Mouse (Mus musculus) monocyte, adult 59 days (primary cell): ENCODE results near the gene Ube2c. TPM values are rescaled to one million over a fixed set of nuclear protein-coding genes. Genes with fewer than 3 reads are reported as not detected.

Experiments used
- total RNA-seq, 2 experiments: library from RNA; stranded (reverse); gene quantifications; one replicate each; pipeline ENCODE4 v1.2.4; 2023

Gene Ube2c
- total RNA-seq: 1 to 10 TPM; 3.0 TPM

DNA sequence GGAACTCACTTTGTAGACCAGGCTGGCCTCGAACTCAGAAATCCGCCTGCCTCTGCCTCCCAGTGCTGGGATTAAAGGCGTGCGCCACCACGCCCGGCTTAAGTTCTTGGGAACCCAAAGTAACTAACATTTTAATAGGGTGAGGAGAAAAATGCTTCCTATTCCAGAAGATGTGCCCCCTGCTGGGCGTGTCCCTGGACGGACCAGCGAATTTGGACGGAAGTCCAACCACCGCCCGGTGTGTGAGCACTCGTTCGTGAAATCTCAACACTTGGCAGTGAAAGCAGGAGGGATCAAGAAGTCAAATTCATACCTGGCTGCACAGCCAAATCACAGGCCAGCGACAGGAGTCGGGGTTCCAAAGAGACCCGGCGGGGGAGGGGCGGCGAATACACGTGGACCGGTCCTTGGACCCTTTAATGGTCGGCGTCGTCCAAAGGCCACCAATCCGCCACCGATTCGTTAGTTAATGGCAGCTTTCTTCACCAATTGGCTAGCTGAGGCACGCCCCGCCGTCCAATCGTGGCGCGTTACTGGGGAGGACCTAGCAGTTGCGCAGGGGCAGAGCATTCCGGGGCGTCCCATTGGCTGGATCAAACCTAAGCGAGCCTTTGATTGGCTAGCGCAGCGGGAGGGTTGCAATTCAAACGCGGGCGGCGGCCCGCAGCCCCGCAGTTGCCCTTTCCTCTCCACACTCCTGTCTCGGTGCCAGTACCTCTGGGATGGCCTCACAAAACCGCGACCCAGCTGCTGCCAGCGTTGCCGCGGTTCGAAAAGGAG is at the start of gene Ube2c:
TSS of gene Ube2c (plus strand) at position 641 of the 780 bp plus-strand sequence.

DNA sequence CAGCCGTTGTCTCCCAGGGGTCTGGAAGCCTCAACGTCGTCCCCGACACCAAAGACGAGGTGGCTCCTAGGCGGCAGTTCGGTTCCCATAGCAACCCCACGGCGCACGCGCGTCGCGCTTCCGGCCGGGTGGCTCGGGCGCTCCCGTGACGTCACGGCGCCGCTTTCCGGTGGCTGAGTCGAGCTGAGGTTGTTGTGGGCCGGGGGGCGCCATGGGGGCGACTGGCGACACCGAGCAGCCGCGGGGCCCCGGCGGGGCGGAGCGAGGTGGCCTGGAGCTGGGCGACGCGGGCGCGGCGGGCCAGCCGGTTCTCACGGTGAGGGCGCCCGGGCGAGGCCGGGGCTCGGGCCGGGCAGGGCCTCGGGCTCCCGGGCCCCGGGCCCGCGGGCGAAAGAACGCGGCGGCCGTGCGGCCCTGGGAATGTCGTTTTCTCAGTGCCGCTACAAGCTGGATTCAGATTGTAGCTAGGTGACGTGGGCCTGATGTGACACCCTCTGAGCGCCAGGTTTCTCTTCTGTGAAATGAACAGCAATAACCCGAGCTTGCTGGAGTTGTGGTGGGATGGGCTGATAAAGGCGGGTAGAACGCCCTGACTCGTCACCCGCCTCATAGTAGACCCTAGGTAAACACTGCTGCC is 23.7 kb upstream of the Ube2c start, which contains the start of the genes Wfdc3 and Dnttip1:
TSS of gene Wfdc3 (minus strand) at position 89 of the 637 bp plus-strand sequence.
TSS of gene Dnttip1 (plus strand) at position 141 of the 637 bp plus-strand sequence.

DNA sequence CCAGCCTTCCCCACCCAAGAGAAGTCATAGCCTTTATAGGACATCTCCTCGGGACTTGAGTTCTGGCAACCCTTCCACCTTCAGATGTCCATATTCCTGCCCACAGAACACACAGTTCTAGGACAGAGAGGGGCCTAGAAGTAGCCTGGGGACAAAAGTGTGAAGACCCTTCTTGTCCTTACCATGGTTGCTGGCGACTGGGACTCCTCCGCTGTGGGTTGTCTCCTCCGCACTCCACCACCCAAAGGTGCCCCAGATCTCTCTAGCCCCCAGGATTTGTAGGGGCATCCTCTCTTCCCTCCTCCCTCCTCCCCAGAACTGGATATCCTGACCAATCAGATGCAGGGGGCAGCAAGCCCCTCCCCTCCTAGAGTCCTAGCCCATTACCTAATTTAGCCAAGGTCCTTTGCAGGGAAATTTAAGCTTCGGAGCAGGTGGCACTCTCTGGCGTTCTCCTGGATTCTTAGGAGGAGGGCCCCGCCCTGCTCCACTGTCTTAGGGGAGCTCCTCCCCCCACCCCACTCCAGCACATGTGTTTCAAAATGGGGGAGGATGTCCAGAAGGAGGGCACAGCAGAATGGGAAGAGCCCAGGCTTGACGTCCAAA is 9.9 kb downstream of the Ube2c start, which contains the start of gene Tnnc2:
TSS of gene Tnnc2 (minus strand) at position 487 of the 606 bp plus-strand sequence.

DNA sequence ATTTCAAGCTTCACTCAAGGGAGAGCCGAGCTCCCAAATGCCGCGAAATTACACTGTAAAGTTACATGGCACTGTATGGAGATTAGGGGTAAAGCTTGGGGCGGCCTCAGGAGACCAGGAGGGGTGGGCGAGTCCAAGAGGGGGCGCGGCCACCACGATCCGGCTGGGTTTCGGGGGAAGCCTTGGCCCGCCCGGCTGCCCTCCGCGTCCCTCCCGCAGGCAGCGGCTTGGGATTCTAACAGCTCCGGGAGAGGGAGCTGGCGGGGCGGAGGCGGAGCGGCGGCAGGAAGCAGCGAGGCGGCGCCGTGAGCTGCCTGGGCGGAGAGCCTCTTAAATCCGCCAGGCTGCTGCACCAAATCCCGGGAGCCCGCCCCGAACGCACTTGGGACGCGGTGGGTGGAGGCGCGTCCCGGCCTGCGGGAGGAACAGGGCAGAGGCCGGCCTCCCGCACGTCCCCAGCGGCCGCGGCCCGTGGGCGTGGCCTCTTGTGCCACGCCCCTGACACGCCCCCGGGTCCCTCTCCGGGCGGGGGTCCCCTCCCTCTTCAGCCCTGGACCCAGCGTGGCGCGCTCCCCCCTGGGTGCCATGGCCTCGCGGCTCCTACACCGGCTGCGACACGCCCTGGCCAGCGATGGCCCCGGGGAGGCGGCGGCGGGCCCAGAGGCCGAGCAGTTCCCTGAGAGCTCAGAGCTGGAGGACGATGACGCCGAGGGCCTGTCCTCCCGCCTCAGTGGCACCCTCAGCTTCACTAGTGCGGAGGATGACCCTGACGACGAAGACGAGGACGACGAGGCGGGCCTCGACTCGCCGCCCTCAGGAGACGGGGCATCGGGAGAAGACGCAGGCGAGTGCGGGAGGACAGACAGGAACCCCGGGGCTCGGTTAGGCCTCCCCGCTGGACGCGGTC is 16.0 kb downstream of the Ube2c start, which contains the start of gene Snx21:
TSS of gene Snx21 (plus strand) at position 343 of the 907 bp plus-strand sequence.

DNA sequence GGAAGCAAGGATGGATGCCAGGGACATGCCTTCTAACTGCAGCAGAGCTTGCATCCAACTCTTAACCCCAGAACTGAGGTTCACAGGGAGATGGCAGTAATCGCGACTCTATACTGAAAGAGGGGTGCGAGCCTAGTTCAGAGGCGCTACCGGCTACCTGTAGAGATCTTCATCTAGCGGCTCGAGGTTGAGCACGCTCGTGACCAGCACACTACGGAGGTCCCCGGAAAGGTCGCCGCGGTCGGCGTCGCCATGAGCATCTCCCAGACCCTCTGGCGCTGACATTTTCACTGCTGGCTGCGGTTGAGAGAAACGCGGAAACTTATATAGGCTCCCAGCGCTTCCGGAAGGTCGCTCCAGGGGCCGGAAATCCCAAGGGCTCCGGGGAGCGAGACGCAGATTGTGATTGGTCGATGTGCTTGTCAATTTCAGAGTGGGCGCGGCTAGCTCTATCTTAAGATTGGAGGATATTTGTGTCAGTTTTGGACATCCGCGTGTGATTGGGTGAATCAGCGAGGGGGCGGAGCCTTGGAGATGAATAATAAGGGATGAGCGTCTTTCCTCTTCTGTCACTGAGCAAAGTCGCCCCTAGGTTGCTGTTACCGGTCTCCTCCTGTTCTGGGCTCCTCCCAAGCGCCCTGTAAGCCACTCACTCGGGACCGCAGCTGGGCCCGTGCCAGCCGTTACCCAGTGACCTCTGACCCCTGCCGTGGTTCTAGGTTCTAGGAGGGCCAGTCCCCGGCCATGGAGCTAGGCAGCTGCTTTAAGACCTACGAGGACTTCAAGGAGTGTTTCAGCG is 35.0 kb downstream of the Ube2c start, which contains the start of the genes Acot8 and Zswim3:
TSS of gene Acot8 (minus strand) at position 350 of the 799 bp plus-strand sequence.
TSS of gene Zswim3 (plus strand) at position 566 of the 799 bp plus-strand sequence.

DNA sequence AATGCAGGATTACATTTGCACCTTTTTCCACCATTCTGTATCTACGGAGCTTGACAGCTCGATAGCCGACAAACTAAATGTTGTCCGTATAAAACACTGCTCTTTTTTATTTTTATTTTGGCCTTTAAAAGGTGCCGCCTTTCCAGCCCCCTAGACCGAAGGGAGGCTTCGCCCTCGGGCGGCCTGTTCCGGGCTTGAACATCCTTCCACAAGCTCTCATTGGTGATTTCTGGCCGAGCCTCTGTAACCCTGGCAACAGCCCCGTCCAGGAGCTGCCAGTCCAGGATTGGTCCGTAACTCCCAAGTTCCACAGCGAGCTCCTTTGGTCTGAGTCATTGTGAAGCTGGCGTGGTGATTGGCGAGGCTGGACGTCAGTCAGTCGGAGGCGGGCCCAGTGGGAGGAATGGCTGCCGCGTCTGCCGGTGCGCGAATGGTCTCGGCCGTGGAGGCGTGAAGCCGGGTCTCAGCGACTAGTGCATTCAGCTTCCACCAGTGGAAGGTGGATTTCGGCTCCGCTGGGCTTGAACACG is 53.0 kb downstream of the Ube2c start, which contains the start of gene Zswim1:
TSS of gene Zswim1 (plus strand) at position 51 of the 530 bp plus-strand sequence.

Other genes with a start within 250 kb of the Ube2c start
- gene Wfdc2, start 207.5 kb upstream of the Ube2c start, total RNA-seq: not detected
- gene Spint3, start 196.4 kb upstream of the Ube2c start, total RNA-seq: not detected
- gene Wfdc6a, start 184.5 kb upstream of the Ube2c start, total RNA-seq: not detected
- gene Eppin, start 176.3 kb upstream of the Ube2c start, total RNA-seq: not detected
- not detected for gene Wfdc6b, start 156.4 kb upstream of the Ube2c start, total RNA-seq
- not detected for gene Wfdc8, start 156.3 kb upstream of the Ube2c start, total RNA-seq
- gene Wfdc16, start 131.1 kb upstream of the Ube2c start, total RNA-seq: not detected
- gene Wfdc10, start 113.9 kb upstream of the Ube2c start, total RNA-seq: not detected
- gene Wfdc9, start 113.3 kb upstream of the Ube2c start, total RNA-seq: not detected
- gene Wfdc11, start 95.8 kb upstream of the Ube2c start, total RNA-seq: not detected
- gene Wfdc13, start 84.8 kb upstream of the Ube2c start, total RNA-seq: not detected
- not detected for gene Spint4, start 71.4 kb upstream of the Ube2c start, total RNA-seq
- gene Spint5, start 54.6 kb upstream of the Ube2c start, total RNA-seq: not detected
- gene Wfdc3, start 24.0 kb upstream of the Ube2c start, total RNA-seq: not detected
- gene Dnttip1, start 23.9 kb upstream of the Ube2c start, total RNA-seq: 10 to 100 TPM; 32.0 to 44.8 TPM
- not detected for gene Tnnc2, start 10.1 kb downstream of the Ube2c start, total RNA-seq
- 10 to 100 TPM; 12.5 to 16.9 TPM for gene Snx21, start 15.9 kb downstream of the Ube2c start, total RNA-seq
- gene Acot8, start 35.0 kb downstream of the Ube2c start, total RNA-seq: 10 to 100 TPM; 29.8 to 33.3 TPM
- 1 to 10 TPM; 2.8 to 3.1 TPM for gene Zswim3, start 35.2 kb downstream of the Ube2c start, total RNA-seq
- gene Zswim1, start 52.8 kb downstream of the Ube2c start, total RNA-seq: 1 to 10 TPM; 4.7 to 5.0 TPM
- gene Spata25, start 58.6 kb downstream of the Ube2c start, total RNA-seq: 1 to 10 TPM in 1 of 2 experiments, not detected in 1; 1.2 TPM
- gene Ctsa, start 63.0 kb downstream of the Ube2c start, total RNA-seq: 100 to 1,000 TPM; 707 to 727 TPM
- 1 to 10 TPM; 8.6 to 9.2 TPM for gene Neurl2, start 63.6 kb downstream of the Ube2c start, total RNA-seq
- 100 to 1,000 TPM; 140 to 168 TPM for gene Pltp, start 87.8 kb downstream of the Ube2c start, total RNA-seq
- 10 to 100 TPM; 63.6 to 70.6 TPM for gene Pcif1, start 109.4 kb downstream of the Ube2c start, total RNA-seq
- gene Zfp335, start 141.9 kb downstream of the Ube2c start, total RNA-seq: 10 to 100 TPM; 38.3 to 38.8 TPM
- under 1 TPM; 0.50 to 0.76 TPM for gene Mmp9, start 170.9 kb downstream of the Ube2c start, total RNA-seq
- under 1 TPM; 0.18 to 1.00 TPM for gene Slc12a5, start 190.9 kb downstream of the Ube2c start, total RNA-seq